Mouse (Mus musculus): ENCODE data around the gene Tmprss6.

Gene Tmprss6

GRCm38 (mm10) chr15:78449694-78450418, 18.6 kb downstream of the Tmprss6 start:
- in situ Hi-C loops (cut with MboI, MseI): loop anchor here (5.0 kb wide), 2 partner anchors 32 to 87 kb away; no protein-coding TSS in a partner anchor

- in situ Hi-C loops (cut with MboI, MseI): loop anchor here (5.0 kb wide), 2 partner anchors 33 to 88 kb away; no protein-coding TSS in a partner anchor
Observed at GRCm38 (mm10) chr15:78449131-78449530, 19.3 kb downstream of the Tmprss6 start.

GRCm38 (mm10) chr15:78447746-78448535, 20.5 kb downstream of the Tmprss6 start:
- in situ Hi-C loops (cut with MboI, MseI): loop anchor here (5.0 kb wide), 2 partner anchors 34 to 89 kb away; no protein-coding TSS in a partner anchor

GRCm38 (mm10) chr15:78447121-78447520, 21.3 kb downstream of the Tmprss6 start:
- in situ Hi-C loops (cut with MboI, MseI): loop anchor here (5.0 kb wide), 2 partner anchors 35 to 90 kb away; no protein-coding TSS in a partner anchor

- in situ Hi-C loops (cut with MboI, MseI): loop anchor here (5.0 kb wide), 2 partner anchors 93 to 298 kb away; no protein-coding TSS in a partner anchor
Observed at GRCm38 (mm10) chr15:78443857-78444256, 24.6 kb downstream of the Tmprss6 start.

GRCm38 (mm10) chr15:78442231-78442630, 26.2 kb downstream of the Tmprss6 start:
- in situ Hi-C loops (cut with MboI, MseI): loop anchor here (5.0 kb wide), 2 partner anchors 95 to 300 kb away; no protein-coding TSS in a partner anchor

GRCm38 (mm10) chr15:78438973-78439372, 29.5 kb downstream of the Tmprss6 start:
- in situ Hi-C loops (cut with MboI, MseI): no loop called here

GRCm38 (mm10) chr15:78438505-78438904, 29.9 kb downstream of the Tmprss6 start:
- in situ Hi-C loops (cut with MboI, MseI): no loop called here

- in situ Hi-C loops (cut with MboI, MseI): no loop called here
Observed at GRCm38 (mm10) chr15:78438018-78438394, 30.4 kb downstream of the Tmprss6 start.

- in situ Hi-C loops (cut with MboI, MseI): no loop called here
Observed at GRCm38 (mm10) chr15:78437237-78438017, 31.0 kb downstream of the Tmprss6 start.

- in situ Hi-C loops (cut with MboI, MseI): no loop called here
Observed at GRCm38 (mm10) chr15:78436380-78437192, 31.8 kb downstream of the Tmprss6 start.

- in situ Hi-C loops (cut with MboI, MseI): no loop called here
Observed at GRCm38 (mm10) chr15:78435681-78436080, 32.8 kb downstream of the Tmprss6 start.

GRCm38 (mm10) chr15:78434896-78435520, 33.4 kb downstream of the Tmprss6 start:
- in situ Hi-C loops (cut with MboI, MseI): no loop called here

- in situ Hi-C loops (cut with MboI, MseI): no loop called here
Observed at GRCm38 (mm10) chr15:78431541-78432121, 36.8 kb downstream of the Tmprss6 start.

- in situ Hi-C loops (cut with MboI, MseI): no loop called here
Observed at GRCm38 (mm10) chr15:78430874-78431273, 37.6 kb downstream of the Tmprss6 start.

- in situ Hi-C loops (cut with MboI, MseI): no loop called here
Observed at GRCm38 (mm10) chr15:78429871-78430622, 38.4 kb downstream of the Tmprss6 start.

- in situ Hi-C loops (cut with MboI, MseI): no loop called here
Observed at GRCm38 (mm10) chr15:78429139-78429459, 39.3 kb downstream of the Tmprss6 start.

- in situ Hi-C loops (cut with MboI, MseI): no loop called here
Observed at GRCm38 (mm10) chr15:78428391-78429138, 39.9 kb downstream of the Tmprss6 start, which contains the start of gene Kctd17. TSS of gene Kctd17 (plus strand) at chr15:78428564.

All from T-helper 17 cell (primary cell).